Mouse (Mus musculus) adrenal gland, adult 18-20 months (tissue): ENCODE results near the gene C1ql1. TPM values are rescaled to one million over a fixed set of nuclear protein-coding genes. Genes with fewer than 3 reads are reported as not detected.

ENCODE experiments used
- DNase-seq, 2 experiments: peaks; one replicate each; pipeline ENCODE4 v3.0.0; 2021 to 2022; ENCODE audit warnings: low spot score in 2 of 2
- total RNA-seq, 2 experiments: library from RNA; stranded (reverse); gene quantifications; 1 replicate in 1 of 2; 2 replicates in 1 of 2; pipeline ENCODE4 v1.2.3; 2021

Gene C1ql1
- total RNA-seq, 2 experiments from 2014 or later = 49.2 to 60.0 TPM

DNA sequence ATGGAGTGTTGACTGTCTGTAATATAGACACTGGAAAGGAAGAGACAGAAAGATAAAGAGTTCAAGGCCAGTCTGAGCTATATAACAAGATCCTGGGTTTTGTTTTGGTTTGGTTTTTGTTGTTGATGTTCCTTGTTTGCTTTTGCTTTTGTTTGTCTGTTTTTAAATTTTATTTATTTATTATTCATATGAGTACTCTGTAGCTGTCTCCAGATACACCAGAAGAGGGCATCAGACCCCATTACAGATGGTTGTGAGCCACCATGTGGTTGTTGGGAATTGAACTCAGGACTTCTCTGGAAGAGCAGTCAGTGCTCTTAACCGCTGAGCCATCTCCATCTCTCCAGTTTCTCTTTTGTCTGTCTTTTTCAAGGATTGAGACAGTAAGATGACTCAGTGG lies 12.4 kb upstream of the C1ql1 start:
- DNase-seq = no peak

DNA sequence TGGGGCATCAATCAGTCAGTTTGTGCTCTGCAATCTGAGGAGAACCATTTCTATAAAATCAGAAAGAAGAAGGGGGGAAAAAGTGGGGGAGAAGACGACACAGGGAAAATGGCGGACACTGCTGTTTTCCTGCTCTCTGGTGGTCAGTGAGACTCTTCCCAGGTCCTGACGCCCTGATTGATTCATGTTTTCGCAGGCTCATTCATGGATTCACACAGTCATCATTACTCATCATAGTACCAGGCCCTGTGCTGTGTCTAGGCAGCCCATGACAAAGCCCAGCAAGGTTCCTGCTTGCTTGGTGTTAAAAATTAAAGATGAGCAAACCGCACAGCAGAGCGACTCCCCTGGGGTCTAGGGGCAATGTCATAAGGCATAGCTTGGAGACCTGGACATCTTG lies 11.9 kb upstream of the C1ql1 start:
- DNase-seq = no peak

DNA sequence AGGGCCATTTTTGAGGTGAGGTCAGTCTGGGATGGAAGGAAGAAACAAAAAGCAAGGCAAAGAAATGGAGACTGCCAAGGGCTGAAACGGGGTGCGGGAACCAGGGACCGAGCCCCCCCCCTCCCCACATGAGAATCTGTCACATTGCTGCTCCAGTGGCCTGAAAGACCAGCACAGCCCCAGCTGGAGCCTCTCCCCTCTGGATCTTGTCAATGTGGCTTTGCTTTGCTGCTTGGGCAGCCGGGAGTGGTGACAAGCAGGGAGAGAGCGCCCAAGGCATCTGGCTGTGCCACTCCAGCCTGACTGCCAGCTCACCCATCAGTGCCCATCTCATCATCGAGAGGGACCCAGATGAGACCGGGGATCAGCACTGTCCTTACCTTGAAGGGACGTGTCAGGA lies 11.2 kb upstream of the C1ql1 start:
- DNase-seq = no peak

DNA sequence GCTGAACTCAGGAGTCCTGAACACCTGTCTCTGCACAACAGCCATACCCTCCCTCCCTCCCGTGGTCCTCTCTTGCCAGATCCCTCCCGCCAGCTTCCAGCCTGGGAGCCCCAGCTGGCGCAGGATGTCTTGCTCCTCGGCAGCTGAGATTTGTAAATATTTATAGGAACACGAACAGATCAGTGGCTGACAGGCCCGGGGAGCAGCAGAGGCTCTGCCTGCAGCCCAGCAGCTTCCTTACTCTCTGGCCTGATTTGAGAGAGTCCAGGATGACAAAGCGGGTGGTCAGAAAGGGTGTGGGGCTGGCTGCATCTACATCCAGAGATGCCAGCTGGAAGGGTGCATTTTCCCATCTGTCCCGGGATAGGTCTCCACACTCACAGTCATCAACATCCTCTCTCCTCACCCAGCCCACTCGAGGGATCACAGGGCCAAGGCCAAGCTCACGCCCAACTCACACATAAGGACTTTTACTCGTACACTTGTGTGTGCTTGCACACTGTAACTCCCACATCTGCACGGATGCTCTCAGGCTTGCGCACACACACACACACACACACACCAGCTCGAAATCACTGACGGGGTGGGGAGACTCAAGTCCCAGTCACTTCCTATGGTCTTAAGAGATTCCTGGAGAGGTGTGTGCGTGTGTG lies 10.6 kb upstream of the C1ql1 start:
- DNase-seq = no peak

DNA sequence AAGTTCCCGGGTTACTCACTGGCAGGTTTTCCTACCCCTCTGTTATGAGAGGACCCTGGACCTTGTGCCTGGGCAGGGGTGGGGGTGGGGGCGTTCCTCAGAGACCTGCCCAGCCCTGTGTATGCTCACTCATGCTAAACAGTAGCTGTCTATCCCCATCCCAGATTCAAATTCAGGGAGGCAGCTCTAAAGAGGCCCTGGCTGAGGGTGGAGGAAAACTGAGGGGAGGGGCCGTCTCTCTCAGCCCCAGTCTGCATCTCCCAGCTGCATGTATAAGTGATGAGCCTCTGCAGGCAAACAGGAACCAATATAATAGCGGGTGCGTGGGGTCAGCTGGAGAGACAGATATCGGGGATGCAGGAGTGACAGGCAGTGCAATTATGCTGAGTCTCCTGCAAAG lies 6.4 kb upstream of the C1ql1 start:
- DNase-seq = no peak

DNA sequence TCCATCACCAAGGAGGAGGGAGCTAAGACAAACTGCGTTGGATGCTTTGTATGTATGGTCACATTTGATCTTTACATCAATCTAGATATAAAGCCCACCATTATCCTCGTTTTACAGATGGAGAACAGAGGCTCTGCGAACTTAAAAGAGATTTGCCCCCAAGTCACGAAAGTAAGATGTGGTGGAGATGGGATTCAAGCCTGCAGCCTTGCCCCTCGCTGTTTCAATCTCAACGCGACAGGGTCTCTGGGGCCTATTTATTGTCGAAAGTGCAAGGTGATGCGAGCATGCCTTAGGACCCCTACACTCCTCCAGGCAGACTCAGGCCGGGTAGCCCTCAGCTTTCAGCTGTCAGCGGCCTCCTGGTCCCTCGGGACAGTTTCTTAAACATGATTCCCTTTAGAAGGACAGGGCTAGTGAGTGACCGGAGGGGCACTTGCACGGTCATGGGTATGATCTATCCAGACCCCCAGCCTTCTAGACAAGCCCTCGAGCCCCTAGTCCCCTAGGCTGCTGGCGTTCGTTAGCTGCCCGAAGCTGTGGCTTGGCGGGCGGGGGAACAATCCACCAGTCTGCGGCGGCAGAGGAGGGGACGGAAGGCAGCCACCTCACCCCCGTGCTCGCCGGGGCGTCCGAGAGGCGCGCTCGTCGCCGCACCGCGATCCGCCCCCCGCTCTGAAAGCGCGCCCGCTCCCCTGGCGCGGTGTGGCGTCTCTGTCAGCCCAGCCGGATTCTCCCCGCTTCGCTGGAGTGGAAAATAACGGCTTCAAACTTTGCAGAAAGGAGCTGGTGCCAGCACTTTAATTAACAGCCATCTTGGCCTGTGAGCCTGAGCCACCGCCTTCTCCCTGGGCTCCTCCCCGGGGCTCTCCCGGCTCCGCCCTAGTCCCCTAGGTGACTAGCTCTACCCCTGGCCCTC lies 1.8 kb upstream of the C1ql1 start:
- peak; percentile 36 to 41 for DNase-seq

DNA sequence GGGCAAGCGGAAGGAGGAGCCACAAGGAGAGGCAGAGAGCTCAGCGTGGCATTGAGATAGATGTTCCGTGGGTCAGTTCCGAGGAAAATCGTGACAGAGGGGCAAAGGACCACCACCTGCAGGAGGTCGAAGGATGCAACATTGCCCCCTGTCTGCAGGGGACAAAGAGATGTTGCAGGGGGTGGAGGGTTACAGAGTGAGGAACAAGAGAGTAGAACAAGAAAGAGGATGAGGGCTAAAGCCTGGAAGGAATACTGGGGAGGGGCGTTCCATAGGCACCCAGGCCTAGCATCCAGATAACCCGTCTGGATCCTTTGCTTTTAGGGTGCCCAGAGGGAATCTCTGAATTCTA lies 480 bp upstream of the C1ql1 start:
- no peak for DNase-seq

DNA sequence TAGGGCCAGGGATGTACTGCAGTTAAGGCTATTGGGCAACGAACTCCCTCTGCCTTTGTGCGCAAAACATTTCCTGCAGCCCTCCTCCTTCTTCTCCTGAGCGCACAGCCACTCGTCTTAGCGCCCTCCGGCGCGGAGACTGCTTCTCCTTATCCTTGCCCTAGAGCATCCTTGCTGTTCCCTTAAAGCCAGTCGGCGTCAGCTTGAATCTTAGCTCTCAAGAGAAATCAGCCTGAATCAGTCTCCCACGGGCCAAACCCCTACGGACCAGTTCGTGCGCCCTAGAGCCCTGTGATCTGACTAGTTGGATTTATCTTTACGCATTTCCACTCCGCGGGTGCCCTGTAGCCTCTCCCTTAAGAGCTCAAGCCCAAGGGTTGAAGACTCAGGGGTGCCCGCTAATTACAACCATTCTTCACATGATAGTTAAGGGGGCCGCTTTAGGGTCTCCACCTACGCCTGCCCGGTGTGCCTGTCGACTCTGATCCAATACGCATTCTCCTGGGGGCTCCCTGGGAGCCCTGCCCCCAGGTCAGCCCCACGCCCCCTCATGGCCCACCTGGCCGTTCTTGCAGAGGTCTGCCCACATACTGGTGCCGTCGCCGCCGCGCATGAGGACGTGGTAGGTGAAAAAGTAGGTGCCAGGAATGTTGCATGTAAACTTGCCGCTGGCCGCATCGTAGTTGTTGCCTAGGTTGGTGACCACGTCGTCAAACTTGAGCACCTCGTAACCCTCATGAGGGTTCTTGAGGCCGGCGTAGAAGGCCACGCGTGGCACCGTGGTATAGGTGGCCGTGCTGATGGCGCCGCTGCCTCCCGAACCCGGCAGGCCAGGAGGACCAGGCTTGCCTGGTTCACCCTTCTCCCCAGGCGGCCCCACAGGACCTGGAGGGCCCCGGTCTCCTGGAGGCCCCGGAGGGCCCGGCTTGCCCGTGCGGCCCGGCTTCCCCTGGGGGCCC lies 903 bp downstream of the C1ql1 start:
- no peak for DNase-seq

DNA sequence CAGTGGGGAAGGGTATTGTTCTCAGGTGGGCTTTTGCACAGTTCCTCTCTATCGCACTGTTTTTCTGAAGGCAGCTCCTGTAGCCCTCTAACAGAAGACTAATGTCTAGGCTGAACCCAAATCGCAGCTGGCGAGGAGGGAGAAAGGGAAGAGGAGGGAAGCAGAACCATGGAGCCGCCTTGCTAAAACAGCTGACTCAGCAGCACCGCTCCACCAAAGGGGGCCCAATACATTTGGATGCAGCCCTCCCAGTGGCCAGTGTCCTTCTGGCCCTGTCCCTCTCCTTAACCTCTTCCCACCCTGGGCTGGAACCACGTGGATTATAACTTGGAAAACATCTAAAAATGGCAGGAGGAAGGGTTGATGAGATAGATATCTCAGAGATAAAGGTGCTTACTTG lies 5.3 kb downstream of the C1ql1 start:
- no peak for DNase-seq

DNA sequence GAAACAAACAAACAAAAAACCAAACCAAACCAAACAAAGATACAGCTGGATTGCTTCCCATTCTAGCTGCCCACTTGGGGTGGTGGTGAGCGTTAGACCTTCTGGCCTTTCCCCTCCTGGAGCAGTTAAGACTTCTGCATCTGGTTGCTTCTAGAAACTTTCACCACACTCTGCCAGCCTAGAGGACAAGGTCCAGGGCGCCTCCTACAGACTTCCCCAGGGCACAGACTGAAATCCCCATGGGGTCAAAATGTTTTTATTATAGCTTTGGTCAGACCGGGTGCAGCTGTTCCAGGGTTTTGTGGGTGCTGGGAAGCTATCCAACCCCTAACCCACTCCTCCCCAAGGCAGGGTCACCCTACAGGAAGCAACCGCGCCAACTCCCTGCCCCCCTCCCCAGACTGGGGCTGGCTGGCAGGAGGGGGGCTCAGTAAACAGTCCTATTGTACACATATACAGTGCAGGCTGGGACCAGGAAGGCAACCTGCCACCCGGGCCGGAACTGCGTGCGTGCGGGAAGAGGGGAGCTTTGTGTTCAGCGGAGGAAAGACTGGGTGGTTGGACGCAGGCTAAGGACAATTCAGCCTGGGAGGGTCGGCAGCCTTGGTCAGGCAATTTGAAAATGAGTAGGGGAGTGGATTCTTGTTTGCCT lies 7.3 kb downstream of the C1ql1 start:
- DNase-seq = no peak

DNA sequence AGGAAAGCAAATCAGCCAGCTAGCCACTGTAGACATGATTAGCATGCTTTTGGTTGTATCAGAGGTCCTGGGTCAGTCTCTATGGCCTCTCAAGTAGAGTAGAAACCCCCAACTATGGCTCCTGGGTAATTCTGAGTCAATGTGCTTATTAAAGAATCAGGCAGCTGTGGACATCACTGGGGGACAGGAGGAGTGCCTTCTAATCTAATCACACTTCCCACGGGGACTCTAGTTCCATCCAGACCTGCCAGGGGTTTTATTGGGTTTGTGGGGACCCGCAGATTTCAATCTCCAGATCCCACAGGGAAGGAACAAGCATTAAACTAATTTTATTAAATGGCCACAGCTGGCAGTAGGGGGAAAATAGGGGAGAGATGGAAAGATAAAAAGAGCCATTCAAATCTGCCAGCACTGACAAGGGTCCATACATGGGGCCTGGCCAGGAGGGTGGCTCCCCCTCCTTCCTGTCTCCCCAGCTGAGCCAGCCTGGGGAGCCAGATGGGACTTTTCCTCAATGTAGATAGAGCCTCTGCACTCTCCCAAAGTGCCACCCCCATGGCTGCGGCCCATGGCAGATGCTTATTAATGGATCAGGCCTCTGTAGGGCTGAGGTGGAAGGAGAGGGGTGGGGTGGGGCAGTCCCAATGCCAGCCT lies 8.8 kb downstream of the C1ql1 start:
- no peak for DNase-seq

DNA sequence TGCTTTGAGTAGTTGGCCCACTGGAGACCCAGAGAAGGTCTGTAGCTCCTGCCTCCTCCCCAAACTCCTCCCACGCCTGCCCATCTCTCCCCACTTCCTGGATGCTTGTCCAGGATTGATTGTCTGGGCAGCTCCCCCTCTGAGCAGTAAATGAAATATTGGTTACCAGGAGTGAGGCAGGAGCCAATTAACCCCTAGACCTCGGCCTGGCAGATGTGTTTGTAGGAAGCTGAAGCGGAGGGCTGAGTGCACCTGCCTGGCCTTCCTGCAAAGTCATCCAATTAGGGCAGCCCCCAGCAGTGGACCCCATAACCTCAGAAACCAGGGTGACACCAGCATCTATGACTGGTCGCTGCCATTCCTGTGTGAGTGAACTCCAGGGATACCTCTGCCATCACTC lies 10.2 kb downstream of the C1ql1 start:
- no peak for DNase-seq

DNA sequence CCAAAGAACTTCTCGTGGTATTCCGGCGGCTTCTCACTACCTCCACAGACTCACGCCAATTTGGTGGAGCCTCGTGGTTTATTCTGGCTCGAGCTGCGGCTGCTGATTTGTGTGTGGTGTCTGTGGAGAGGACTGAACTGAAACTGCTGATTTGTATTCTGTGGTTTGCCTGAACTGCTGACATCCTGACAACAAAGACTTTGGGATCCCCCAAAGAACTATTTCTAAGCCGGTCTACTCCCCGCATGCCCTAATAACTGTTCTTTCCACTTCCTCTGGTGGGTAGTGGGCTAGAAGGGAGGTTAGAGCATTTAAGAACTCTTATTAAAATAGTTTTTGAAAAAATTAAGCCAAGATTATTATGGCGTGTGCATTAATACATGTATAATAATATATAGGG lies 15.8 kb downstream of the C1ql1 start:
- no peak for DNase-seq

DNA sequence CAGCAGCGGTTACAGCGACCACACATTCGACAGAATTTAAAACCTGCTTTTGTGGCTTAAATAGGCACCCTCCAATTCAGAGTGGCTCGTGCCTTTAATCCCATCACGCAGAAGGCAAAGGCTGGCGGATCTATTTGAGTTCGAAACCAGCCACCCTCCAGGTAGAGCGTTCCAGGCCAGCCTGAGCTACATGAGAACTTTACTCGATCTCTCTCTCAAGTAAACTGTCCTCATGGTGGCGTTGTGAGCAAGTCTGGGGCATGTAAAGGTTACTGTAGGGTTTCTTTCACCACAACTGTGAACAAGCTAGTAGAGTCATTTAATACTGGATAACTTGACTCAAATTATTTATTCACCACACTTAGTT lies 21.2 kb downstream of the C1ql1 start:
- DNase-seq = no peak

DNA sequence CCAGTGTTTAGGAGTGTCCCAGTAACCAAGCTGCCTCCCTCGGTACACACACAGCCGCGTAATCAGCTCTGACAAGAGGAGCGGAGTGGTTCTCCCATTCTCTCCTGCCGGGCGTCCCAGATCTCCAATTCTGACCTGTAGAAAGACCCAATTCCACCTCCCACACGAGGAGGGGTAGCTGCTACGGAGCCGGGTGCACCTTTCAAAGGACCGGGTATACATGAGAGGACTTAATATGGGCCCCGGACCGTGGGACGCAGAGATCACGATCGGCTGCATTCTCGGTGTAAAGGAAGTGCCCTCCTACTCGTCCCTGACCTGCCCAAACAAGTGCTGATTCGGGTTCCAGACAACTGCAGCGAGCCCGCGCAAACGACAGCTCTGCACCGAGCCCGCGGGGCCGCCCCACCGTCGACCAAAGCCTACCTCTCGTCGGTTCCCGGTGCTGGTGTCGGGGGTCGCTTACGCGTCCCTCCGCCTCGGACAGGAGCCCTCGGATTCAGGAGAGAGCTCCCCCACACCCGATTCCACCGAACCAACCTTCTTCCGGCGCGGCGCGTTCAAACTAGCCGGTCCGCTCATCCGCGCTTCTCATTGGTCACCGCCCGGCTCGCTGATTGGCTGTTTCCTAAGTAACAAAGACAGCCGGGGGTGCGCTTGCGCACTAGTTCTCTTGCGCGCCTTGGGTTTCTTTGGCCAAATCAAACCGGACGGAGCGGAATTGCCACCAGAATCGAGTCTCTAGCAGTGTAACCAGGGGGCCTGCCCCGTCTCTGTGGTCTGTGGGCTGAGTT lies 21.7 kb downstream of the C1ql1 start, which contains the start of gene Kif18b:
Kif18b (minus strand) TSS at position 568 of the 794 bp plus-strand sequence.
- peak; percentile 82 to 89 for DNase-seq

DNA sequence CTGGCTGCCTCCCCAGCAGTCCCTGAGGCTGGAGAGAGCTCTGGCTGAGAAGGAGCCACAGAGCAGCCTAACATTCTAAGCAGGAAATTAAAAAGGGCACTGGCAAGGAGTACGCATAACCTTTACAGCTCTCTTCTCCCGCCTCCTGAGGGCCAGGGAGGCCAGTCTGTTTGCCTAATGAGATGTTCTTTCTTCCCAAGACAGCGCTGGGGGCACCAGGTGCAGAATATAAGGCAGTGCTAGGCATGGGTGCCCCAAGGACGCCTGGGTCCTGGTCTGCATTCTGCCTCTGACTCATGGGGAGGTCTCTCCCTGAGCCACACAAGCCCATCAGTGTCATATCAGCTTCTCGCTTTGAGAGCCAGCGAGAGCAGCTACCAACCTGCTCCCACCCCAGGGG lies 25.0 kb downstream of the C1ql1 start:
- DNase-seq = no peak

DNA sequence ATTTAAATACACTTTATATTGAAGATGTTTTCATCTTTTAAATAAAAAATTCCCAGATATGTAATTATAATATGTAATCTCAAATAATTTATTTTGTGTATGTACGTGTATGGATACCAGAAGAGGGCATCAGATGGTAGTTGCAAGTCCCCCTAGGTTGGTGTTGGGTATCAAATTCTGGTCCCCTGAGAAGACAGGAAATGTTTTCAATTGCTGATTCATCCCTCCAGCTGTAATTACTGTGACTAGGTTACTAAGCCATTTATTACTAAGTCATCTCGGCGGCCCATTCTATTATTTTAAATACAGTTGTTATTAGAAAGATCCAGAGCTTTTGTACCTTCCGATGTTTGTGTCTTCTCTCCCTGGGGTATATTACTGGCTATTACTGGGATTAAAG lies 28.4 kb downstream of the C1ql1 start:
- DNase-seq = no peak

DNA sequence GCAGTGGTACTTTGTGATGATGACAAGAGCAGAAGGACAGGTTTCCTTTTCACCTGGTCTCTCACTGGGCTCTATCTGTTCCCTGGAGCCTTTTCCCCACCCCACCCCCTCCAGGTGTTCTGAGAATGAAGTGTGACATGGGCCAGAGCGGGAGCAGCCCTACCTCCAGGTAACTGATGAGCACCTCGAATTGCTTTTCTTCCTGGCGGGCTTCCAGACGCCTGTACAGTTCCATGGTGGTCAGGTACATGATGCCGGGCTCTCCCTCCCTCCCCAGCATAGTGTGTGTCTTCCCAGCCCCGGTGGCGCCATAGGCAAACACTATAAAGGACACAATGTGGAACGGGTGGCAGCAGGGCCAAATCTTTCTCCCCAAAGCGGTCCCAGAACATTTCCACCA lies 31.1 kb downstream of the C1ql1 start:
- DNase-seq = no peak

DNA sequence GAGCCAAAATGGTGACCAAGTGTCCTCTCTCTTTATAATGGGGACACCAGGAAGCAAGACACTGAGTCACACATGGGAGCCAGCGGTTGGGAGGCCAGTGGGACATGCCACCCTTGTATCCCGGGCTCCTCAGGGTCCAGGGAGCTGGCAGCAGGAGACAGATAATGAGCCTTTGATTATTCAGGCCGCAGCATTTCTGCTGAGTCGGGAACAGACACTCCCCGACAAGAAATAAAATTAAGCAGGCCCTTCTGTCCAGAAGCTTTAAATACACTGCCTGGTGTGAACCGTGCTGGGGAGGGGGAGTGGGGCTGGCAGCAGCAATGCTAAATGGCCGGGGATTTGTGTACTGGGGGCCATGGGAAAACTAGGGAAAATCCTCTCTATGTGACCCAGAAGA lies 35.1 kb downstream of the C1ql1 start:
- DNase-seq = no peak

DNA sequence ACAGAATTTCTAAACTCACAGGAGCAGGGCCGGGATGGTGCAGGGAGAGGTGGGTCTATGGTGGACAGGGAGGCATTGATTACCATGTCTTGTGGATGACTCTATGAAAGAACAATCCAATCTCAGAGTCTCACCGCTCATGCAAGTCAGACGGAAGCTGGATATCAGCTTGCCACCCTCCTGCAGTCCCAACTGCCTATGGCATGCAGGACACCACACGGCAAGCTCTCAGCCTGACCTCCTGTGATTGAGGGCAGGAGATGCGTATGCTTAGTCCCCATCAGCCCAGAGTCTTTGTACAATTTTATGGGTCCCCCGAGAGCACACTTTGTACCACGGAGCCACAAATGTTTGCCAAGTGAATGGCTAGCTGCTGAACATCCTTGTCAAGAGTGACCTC lies 42.8 kb downstream of the C1ql1 start:
- no peak for DNase-seq
